Mouse (Mus musculus) testis, adult 10 weeks (tissue): ENCODE results near the gene Btbd35f12. TPM values are rescaled to one million over a fixed set of nuclear protein-coding genes. Genes with fewer than 3 reads are reported as not detected.

ENCODE experiments used
- polyA plus RNA-seq: library from polyadenylated mRNA; stranded (reverse); fragments of 350-450 nt; fragmentation: Illumina TruSeq; extraction: RNeasy Lipid Tissue Mini Kit (QIAGEN cat#74804); gene quantifications from one replicate; pipeline ENCODE4 v1.2.3, GENCODE M21; 2014; ENCODE audit warnings: low read depth, low replicate concordance

Btbd35f12 gene
- 6.1 TPM for polyA plus RNA-seq

GRCm38 (mm10) chrX:33313079-33313478 is at the start of gene Btbd35f12:
Gene Btbd35f12, plus strand, starts transcription at chrX:33313379.

Other genes with a start within 250 kb of the Btbd35f12 start
- gene Spin2-ps6, start 78.5 kb upstream of the Btbd35f12 start, polyA plus RNA-seq: not detected